Mouse (Mus musculus): ENCODE data around the gene Mindy1. TPM values are rescaled to one million over a fixed set of nuclear protein-coding genes. Genes with fewer than 3 reads are reported as not detected.
A peak's percentile ranks its signal among the peaks of the same experiment; 100 is the strongest.

The Mindy1 gene
- polyA plus RNA-seq, 1 experiment from 2014 or later, result 35.4 TPM

- DNase-seq (ENCODE audit: low spot score), result peak; percentile 94
- Histone ChIP-seq H3K9ac (ENCODE audit: low read length) (peak overlapping the region; percentile 98), H3K4me2 (ENCODE audit: low read depth, severe bottlenecking) (peak overlapping the region; percentile 80), H3K36me3 (ENCODE audit: control insufficient read depth, insufficient read depth, low read length) (no peaks in the 10 kb centered on the region; the same call in 1 of the 2 replicates), H3K9me3 (ENCODE audit: control insufficient read depth, low read length) (no peaks in the 10 kb centered on the region), H3K27ac (replicated peaks; ENCODE audit: low read depth, low read length) (peak overlapping the region; percentile 90), H3K4me1 (ENCODE audit: control insufficient read depth, insufficient read depth, low read length) (peaks cover 13% of the 10 kb centered on the region), H3K27me3 (ENCODE audit: control insufficient read depth, insufficient read depth, low read length) (no peaks in the 10 kb centered on the region), H3K4me3 (ENCODE audit: low read depth, low read length) (peak overlapping the region; percentile 91)
- under 1% methylated on average over 70 of the region's 71 CpGs for WGBS
- peak; percentile 90 for ATAC-seq (ENCODE audit: insufficient number of reproducible peaks, low FRiP score, low TSS enrichment, low read depth)
Measured at GRCm38 (mm10) chr3:95315094-95315843, 34.1 kb downstream of the Mindy1 start.

- no peak for DNase-seq (ENCODE audit: low spot score)
- H3K27me3 ChIP-seq (ENCODE audit: control insufficient read depth, insufficient read depth, low read length), result no peaks in the 10 kb centered on the region
- H3K4me2 ChIP-seq (ENCODE audit: low read depth, severe bottlenecking), result peak overlapping the region; percentile 80
- H3K4me1 ChIP-seq (ENCODE audit: control insufficient read depth, insufficient read depth, low read length), result peaks cover 13% of the 10 kb centered on the region
- 17% methylated on average over 9 of the region's 9 CpGs for WGBS
- H3K4me3 ChIP-seq (ENCODE audit: low read depth, low read length), result peak overlapping the region; percentile 91
- H3K9me3 ChIP-seq (ENCODE audit: control insufficient read depth, low read length), result no peaks in the 10 kb centered on the region
- peak overlapping the region; percentile 98 for H3K9ac ChIP-seq (ENCODE audit: low read length)
- ATAC-seq (ENCODE audit: insufficient number of reproducible peaks, low FRiP score, low TSS enrichment, low read depth), result peak; percentile 35; the same call in 1 of the 2 replicates
- H3K36me3 ChIP-seq (ENCODE audit: control insufficient read depth, insufficient read depth, low read length), result peaks cover 6% of the 10 kb centered on the region
- H3K27ac ChIP-seq (replicated peaks; ENCODE audit: low read depth, low read length), result peak overlapping the region; percentile 90
Measured at GRCm38 (mm10) chr3:95315844-95316550, 34.9 kb downstream of the Mindy1 start.

GRCm38 (mm10) chr3:95317414-95318080 is 36.4 kb downstream of the Mindy1 start:
- peak; percentile 70 for DNase-seq (ENCODE audit: low spot score)
- Histone ChIP-seq H3K4me3 (ENCODE audit: low read depth, low read length) (no peak overlapping the region), H3K9me3 (ENCODE audit: control insufficient read depth, low read length) (no peaks in the 10 kb centered on the region), H3K36me3 (ENCODE audit: control insufficient read depth, insufficient read depth, low read length) (peaks cover 13% of the 10 kb centered on the region), H3K4me1 (ENCODE audit: control insufficient read depth, insufficient read depth, low read length) (peaks cover 13% of the 10 kb centered on the region), H3K9ac (ENCODE audit: low read length) (no peak overlapping the region), H3K27ac (replicated peaks; ENCODE audit: low read depth, low read length) (no peak overlapping the region), H3K4me2 (ENCODE audit: low read depth, severe bottlenecking) (no peak overlapping the region), H3K27me3 (ENCODE audit: control insufficient read depth, insufficient read depth, low read length) (no peaks in the 10 kb centered on the region)
- 25% methylated on average over 12 of the region's 12 CpGs for WGBS
- no peak for ATAC-seq (ENCODE audit: insufficient number of reproducible peaks, low FRiP score, low TSS enrichment, low read depth)

GRCm38 (mm10) chr3:95318548-95318947 is 37.4 kb downstream of the Mindy1 start:
- Histone ChIP-seq H3K27ac (replicated peaks; ENCODE audit: low read depth, low read length) (no peak overlapping the region), H3K4me2 (ENCODE audit: low read depth, severe bottlenecking) (no peak overlapping the region), H3K4me1 (ENCODE audit: control insufficient read depth, insufficient read depth, low read length) (peaks cover 12% of the 10 kb centered on the region), H3K9ac (ENCODE audit: low read length) (no peak overlapping the region), H3K4me3 (ENCODE audit: low read depth, low read length) (no peak overlapping the region), H3K27me3 (ENCODE audit: control insufficient read depth, insufficient read depth, low read length) (no peaks in the 10 kb centered on the region), H3K9me3 (ENCODE audit: control insufficient read depth, low read length) (no peaks in the 10 kb centered on the region), H3K36me3 (ENCODE audit: control insufficient read depth, insufficient read depth, low read length) (peaks cover 14% of the 10 kb centered on the region)
- ATAC-seq (ENCODE audit: insufficient number of reproducible peaks, low FRiP score, low TSS enrichment, low read depth) (no peak), DNase-seq (ENCODE audit: low spot score) (no peak)
- WGBS, result 47% methylated on average over 6 of the region's 6 CpGs

- H3K4me3 ChIP-seq (ENCODE audit: low read depth, low read length), result no peak overlapping the region
- peaks cover 19% of the 10 kb centered on the region for H3K36me3 ChIP-seq (ENCODE audit: control insufficient read depth, insufficient read depth, low read length)
- 83% methylated on average over 2 of the region's 2 CpGs for WGBS
- no peak overlapping the region for H3K9ac ChIP-seq (ENCODE audit: low read length)
- H3K27ac ChIP-seq (replicated peaks; ENCODE audit: low read depth, low read length), result no peak overlapping the region
- DNase-seq (ENCODE audit: low spot score), result no peak
- no peak overlapping the region for H3K4me2 ChIP-seq (ENCODE audit: low read depth, severe bottlenecking)
- no peak for ATAC-seq (ENCODE audit: insufficient number of reproducible peaks, low FRiP score, low TSS enrichment, low read depth)
- H3K9me3 ChIP-seq (ENCODE audit: control insufficient read depth, low read length), result no peaks in the 10 kb centered on the region
- H3K4me1 ChIP-seq (ENCODE audit: control insufficient read depth, insufficient read depth, low read length), result peaks cover 11% of the 10 kb centered on the region
- H3K27me3 ChIP-seq (ENCODE audit: control insufficient read depth, insufficient read depth, low read length), result no peaks in the 10 kb centered on the region
Measured at GRCm38 (mm10) chr3:95319110-95319509, 38.0 kb downstream of the Mindy1 start.

- no peak overlapping the region for H3K9ac ChIP-seq (ENCODE audit: low read length)
- no peak for ATAC-seq (ENCODE audit: insufficient number of reproducible peaks, low FRiP score, low TSS enrichment, low read depth)
- no peak overlapping the region for H3K4me2 ChIP-seq (ENCODE audit: low read depth, severe bottlenecking)
- no peak overlapping the region for H3K27ac ChIP-seq (replicated peaks; ENCODE audit: low read depth, low read length)
- WGBS, result 78% methylated on average over 12 of the region's 12 CpGs
- H3K9me3 ChIP-seq (ENCODE audit: control insufficient read depth, low read length), result no peaks in the 10 kb centered on the region
- H3K36me3 ChIP-seq (ENCODE audit: control insufficient read depth, insufficient read depth, low read length), result peaks cover 24% of the 10 kb centered on the region
- no peak for DNase-seq (ENCODE audit: low spot score)
- H3K27me3 ChIP-seq (ENCODE audit: control insufficient read depth, insufficient read depth, low read length), result no peaks in the 10 kb centered on the region
- no peak overlapping the region for H3K4me3 ChIP-seq (ENCODE audit: low read depth, low read length)
- peaks cover 11% of the 10 kb centered on the region for H3K4me1 ChIP-seq (ENCODE audit: control insufficient read depth, insufficient read depth, low read length)
Measured at GRCm38 (mm10) chr3:95319701-95320625, 38.8 kb downstream of the Mindy1 start.

- Histone ChIP-seq H3K9ac (ENCODE audit: low read length) (no peak overlapping the region), H3K4me1 (ENCODE audit: control insufficient read depth, insufficient read depth, low read length) (no peaks in the 10 kb centered on the region; the same call in 1 of the 2 replicates), H3K9me3 (ENCODE audit: control insufficient read depth, low read length) (no peaks in the 10 kb centered on the region), H3K4me2 (ENCODE audit: low read depth, severe bottlenecking) (no peak overlapping the region), H3K4me3 (ENCODE audit: low read depth, low read length) (no peak overlapping the region), H3K36me3 (ENCODE audit: control insufficient read depth, insufficient read depth, low read length) (peaks cover 43% of the 10 kb centered on the region), H3K27ac (replicated peaks; ENCODE audit: low read depth, low read length) (no peak overlapping the region), H3K27me3 (ENCODE audit: control insufficient read depth, insufficient read depth, low read length) (no peaks in the 10 kb centered on the region)
- no peak for DNase-seq (ENCODE audit: low spot score)
- no peak for ATAC-seq (ENCODE audit: insufficient number of reproducible peaks, low FRiP score, low TSS enrichment, low read depth)
- 95% methylated on average over 3 of the region's 3 CpGs for WGBS
Measured at GRCm38 (mm10) chr3:95323429-95323828, 42.3 kb downstream of the Mindy1 start.

All from limb, embryonic 11.5 days (tissue).